ENCODE assay signal across 11 mouse cellular contexts in genomic region chr4:102104534-102105014, GRCm38 (mm10). TPM values are rescaled to one million over a fixed set of nuclear protein-coding genes. Genes with fewer than 3 reads are reported as not detected.
DNase-seq lines count a peak whose midpoint lies in the region; ATAC-seq lines count a peak whose summit lies in the region.
"Had no signal": no experiment of that assay in that cellular context is flagged by ENCODE, and none has a peak within 500 bp of the region (broad histone marks: within the 10 kb centered on the region; RNA-seq: fewer than 3 reads in every experiment).

No protein-coding gene starts in this region.

- no peaks in the 10 kb centered on the region for H3K4me1 ChIP-seq in kidney, embryonic 16.5 days (ENCODE audit: insufficient read depth, low read length)
- H3K4me1 ChIP-seq: midbrain, embryonic 12.5 days had no signal

- no peak for ATAC-seq in kidney, embryonic 16.5 days (ENCODE audit: low FRiP score, low TSS enrichment)
- peak; percentile 32 for ATAC-seq in activated CD4-positive, CD25-positive, alpha-beta regulatory T cell, adult 4 months
- ATAC-seq: forebrain, embryonic 14.5 days had no signal

- H3K27ac ChIP-seq in kidney, embryonic 16.5 days (ENCODE audit: low read length) = no peak overlapping the region
- H3K27ac ChIP-seq: liver, embryonic 14.5 days; midbrain, embryonic 12.5 days; stomach, embryonic 15.5 days had no signal

- no peak overlapping the region for H3K9ac ChIP-seq in kidney, embryonic 16.5 days (replicated peaks; ENCODE audit: low read length)
- H3K9ac ChIP-seq: liver, embryonic 14.5 days; midbrain, embryonic 12.5 days; stomach, embryonic 15.5 days had no signal

- no peaks in the 10 kb centered on the region for H3K27me3 ChIP-seq in kidney, embryonic 16.5 days (ENCODE audit: insufficient read depth, low read length)
- H3K27me3 ChIP-seq: midbrain, embryonic 12.5 days; stomach, embryonic 15.5 days had no signal

- no peak overlapping the region for H3K4me2 ChIP-seq in kidney, embryonic 16.5 days (replicated peaks; ENCODE audit: low read depth, low read length)
- H3K4me2 ChIP-seq: midbrain, embryonic 12.5 days; stomach, embryonic 15.5 days had no signal

- WGBS in kidney, embryonic 16.5 days = 75% methylated on average over 2 of the region's 2 CpGs

- DNase-seq in kidney, adult 18-20 months = peak; percentile 8
- peak; percentile 65 for DNase-seq in cerebellum, adult 8-10 months
- DNase-seq in kidney, postnatal 10 days = peak; percentile 21
- no peak for DNase-seq in layer of hippocampus, adult 18-20 months (ENCODE audit: low spot score in 2 of 2)
- no peak for DNase-seq in testis, postnatal 10 days (ENCODE audit: low spot score)

- no peak overlapping the region for H3K4me3 ChIP-seq in kidney, embryonic 16.5 days (ENCODE audit: low read length)
- H3K4me3 ChIP-seq: midbrain, embryonic 12.5 days; stomach, embryonic 15.5 days had no signal

- no peaks in the 10 kb centered on the region for H3K9me3 ChIP-seq in kidney, embryonic 16.5 days (ENCODE audit: low read length)
- H3K9me3 ChIP-seq: midbrain, embryonic 12.5 days; stomach, embryonic 15.5 days had no signal

- H3K36me3 ChIP-seq in kidney, embryonic 16.5 days (ENCODE audit: insufficient read depth, low read length) = no peaks in the 10 kb centered on the region
- H3K36me3 ChIP-seq: midbrain, embryonic 12.5 days; stomach, embryonic 15.5 days had no signal

RNA-seq across cellular contexts. Expression of gene Pde4b, which starts 17.2 kb away (rescaled TPM):
- polyA plus RNA-seq in kidney, embryonic 16.5 days (2015; fragmentation: Nextera tagmentation; extraction: Ambion mirVana) = 13.4 and 15.5 TPM in 2 replicates
- polyA plus RNA-seq in activated CD4-positive, CD25-positive, alpha-beta regulatory T cell, adult 4 months (2017; shearing (Covaris generic)) = 10 to 100 TPM; 57.3 to 59.4 TPM
- 10 to 100 TPM; 59.5 to 65.2 TPM for total RNA-seq in layer of hippocampus, adult 18-20 months (2021)

Comparison
In these comparisons a context has a peak if more than half of its experiments do, and no peak if none do; other contexts are left out.
1. DNase-seq: peak in kidney, adult 18-20 months (single experiment), cerebellum, adult 8-10 months (single experiment) and kidney, postnatal 10 days (single experiment); none in layer of hippocampus, adult 18-20 months (0 of 2) and testis, postnatal 10 days (single experiment).